Mouse (Mus musculus) ovary, postnatal 14 days (tissue): ENCODE results near the gene E130114P18Rik.

Source experiments
- DNase-seq: peaks from one replicate; pipeline ENCODE4 v3.0.0; 2022; ENCODE audit warnings: low spot score

Gene E130114P18Rik

GRCm38 (mm10) chr4:97693931-97694330 lies 83.9 kb downstream of the E130114P18Rik start:
- DNase-seq = no peak

- DNase-seq = no peak
Measured at GRCm38 (mm10) chr4:97693054-97693453, 84.8 kb downstream of the E130114P18Rik start.

DNA sequence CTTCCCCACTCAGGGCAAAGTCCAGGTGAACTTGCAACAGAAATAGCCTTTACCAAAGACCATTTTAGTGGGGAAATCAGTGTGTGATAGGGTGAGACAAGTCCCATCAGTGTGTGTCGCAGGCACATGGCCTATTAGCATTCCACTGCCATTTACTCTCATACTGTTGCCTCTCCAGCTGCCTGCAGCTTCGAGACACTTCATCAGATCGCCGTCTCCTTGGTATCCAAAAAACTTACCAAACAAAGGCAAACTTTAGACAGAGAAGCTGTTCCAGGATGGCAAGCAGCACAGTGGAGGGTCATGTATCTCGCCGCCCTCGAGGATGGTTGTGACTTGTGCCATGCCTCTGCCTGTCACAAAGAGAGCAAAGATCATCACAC lies 87.5 kb downstream of the E130114P18Rik start:
- no peak for DNase-seq

- no peak for DNase-seq
Measured at GRCm38 (mm10) chr4:97689456-97690383, 88.2 kb downstream of the E130114P18Rik start.

- no peak for DNase-seq
Measured at GRCm38 (mm10) chr4:97686020-97686419, 91.9 kb downstream of the E130114P18Rik start.

GRCm38 (mm10) chr4:97676579-97676937 lies 101.3 kb downstream of the E130114P18Rik start:
- DNase-seq = no peak

DNA sequence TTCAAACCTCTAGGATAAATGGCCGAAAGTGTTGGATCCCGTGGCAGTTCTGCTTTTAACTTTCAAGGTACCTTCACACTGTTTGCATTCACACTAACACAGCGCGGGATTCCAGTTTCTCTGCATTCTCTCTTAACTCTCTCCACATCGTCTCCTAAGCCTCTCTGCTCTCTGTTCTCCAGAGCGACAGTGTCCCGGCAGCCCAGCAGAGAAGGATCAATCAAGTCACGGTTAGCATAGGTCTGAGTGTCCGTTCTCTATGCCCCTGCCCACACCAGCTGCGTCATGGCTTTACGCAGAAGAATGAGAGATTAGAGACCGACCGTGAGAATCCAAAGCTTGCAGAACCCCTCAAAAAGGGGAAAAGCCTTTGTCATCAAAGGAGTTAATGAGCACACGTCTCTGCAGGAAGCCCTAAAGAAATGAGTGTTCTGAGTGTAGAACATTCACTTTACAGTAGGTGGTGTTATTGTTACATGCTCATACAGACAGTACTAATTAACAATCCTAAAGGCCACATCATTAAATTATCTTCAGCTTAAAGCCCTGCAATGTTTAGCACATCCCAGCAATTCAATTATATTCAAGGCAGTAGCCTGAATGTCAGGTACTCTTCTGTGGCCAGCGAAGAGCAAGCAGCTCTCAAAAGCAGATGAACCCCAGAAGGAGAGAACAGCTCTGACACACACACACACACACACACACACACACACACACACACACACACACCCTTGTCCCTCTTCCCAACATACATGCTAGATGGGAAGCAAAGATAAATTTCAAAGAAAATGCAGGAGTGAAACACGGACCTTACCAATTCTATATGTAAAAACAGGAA lies 101.9 kb downstream of the E130114P18Rik start:
- no peak for DNase-seq

GRCm38 (mm10) chr4:97673854-97674510 lies 103.9 kb downstream of the E130114P18Rik start:
- DNase-seq = no peak

DNA sequence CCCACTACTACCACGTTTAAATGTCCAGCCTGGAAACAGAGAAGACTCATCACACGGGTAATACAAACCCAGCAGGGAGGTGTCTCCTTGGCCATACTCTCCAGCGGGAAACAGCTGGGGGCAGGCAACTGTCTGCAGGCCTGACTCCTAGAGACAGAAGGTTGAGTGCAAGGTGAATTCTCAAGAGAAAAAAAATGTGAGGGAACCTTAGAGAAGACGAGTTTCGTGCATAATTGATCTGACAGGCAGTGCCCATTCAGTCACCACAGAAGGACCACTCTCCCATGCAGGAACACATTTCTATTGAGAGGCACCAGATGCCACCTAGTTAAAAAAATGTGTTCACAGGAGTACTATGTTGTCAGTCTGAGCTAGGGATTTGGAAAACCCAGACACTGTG lies 105.4 kb downstream of the E130114P18Rik start:
- DNase-seq = no peak

GRCm38 (mm10) chr4:97671911-97672310 lies 106.0 kb downstream of the E130114P18Rik start:
- DNase-seq = no peak

DNA sequence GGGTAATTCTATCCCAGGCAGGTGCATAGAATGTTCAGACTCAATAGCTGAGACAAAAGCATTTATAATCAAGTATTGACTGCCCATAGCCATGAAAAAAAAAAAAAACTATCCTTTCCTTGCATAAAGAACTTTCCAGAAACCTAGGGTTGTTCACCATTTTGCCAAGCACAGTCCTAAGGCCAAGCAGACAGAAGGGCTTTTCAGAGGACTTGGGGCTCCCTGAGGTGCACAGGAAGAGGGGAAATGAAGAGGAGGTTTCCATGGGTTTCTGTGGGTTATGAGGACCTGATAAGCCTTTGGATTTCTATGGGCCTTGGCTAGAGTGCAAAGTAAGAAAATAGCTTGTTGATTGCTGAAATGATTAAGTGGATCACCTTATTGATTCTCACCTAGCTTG lies 107.5 kb downstream of the E130114P18Rik start:
- DNase-seq = no peak

GRCm38 (mm10) chr4:97669808-97670207 lies 108.1 kb downstream of the E130114P18Rik start:
- no peak for DNase-seq

DNA sequence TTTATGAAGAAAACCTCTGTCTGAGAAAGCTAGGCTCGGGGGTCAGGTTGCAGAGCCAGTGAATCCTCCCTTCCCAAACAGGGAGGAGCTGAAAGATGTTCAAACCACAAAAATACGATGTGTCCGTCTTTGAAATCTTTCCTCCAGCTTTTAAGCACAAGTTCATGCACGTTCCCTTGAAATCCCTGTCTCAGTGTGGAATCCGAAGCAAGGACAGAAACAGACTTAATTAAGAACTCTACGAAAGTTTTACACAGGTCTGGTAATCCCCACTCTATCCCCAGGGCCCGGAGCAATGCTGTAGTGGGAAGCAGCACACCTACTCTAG lies 112.5 kb downstream of the E130114P18Rik start:
- no peak for DNase-seq

DNA sequence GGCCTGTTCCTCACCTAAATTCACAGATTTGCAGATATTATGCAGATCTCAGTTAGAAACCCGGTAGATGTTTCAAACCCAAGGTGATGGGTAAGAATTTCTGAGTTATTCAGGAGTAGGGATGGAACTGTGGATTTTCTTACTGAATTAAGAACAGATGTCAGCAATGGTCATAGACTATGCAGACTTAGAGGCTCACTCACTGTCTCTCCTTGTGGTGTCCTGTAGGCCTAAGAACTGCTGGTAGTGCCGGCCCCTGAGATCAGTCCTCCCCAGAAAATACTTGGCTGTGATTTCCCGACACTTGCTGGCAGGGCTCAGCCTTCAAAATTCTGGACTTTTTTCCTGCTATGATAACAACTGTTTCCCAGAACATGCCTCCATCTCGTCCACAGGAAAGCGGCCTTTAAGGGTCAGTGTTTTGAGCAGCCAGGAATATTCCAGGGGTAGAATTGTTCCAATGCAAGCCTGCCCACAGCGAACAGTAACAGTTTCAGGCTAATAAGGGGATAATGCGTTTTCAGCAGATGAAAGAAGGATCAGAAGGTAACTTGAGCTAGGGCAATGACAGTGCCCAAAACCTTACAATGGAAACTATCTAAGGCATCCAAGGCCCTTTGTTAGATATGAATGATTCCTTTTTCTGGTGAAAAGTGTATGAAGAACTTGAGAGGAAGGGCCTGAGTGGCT lies 113.0 kb downstream of the E130114P18Rik start:
- no peak for DNase-seq

DNA sequence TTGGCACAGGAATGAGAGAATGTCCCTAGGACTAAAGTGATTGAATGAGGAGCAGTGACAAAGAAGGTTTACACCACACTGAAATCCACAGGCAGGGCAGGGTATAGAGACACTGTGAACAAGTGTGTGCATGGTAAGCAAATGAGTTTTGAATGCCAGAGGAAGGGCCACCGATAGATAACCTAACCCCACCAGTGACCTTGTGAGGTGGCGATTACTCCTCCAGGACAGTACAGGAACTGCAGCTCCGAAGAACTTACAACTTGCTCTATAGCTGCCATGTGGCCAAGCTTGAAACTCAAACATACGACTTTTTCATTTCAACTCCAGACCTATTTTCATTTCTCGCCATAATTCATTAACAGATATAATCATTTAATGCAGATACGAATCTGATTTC lies 114.0 kb downstream of the E130114P18Rik start:
- no peak for DNase-seq

- no peak for DNase-seq
Measured at GRCm38 (mm10) chr4:97662841-97663240, 115.0 kb downstream of the E130114P18Rik start.

DNA sequence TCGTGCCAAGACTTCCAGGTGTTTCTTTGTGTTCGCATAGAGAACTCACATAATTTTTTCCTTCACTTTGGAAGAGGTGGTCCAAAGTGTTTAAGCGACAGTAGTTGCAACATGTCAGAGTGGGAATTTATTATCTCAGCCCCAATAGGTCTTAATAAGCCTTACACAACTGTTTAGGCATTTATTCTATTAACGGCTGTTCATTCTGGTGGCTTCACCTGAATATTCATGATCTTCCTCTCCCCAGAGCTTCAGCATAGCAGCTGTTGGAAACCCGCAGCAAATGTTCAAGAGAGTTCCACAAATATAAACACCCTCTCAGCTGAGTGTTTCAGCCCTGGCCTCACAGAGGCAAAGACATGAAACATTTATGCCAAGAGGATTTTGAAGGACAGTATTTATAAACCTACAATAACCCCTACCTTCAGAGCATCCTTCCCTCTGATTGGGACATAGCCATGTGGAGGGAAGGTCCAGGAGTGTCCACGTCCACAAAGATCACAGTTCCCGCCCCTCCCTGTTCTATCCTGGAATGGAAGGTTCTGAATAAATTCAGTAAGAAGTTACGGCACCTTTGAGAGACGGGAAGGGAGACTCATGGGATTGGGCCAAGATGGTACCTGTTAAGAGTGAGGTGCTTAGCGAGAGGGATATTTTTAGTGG lies 116.1 kb downstream of the E130114P18Rik start:
- no peak for DNase-seq

DNA sequence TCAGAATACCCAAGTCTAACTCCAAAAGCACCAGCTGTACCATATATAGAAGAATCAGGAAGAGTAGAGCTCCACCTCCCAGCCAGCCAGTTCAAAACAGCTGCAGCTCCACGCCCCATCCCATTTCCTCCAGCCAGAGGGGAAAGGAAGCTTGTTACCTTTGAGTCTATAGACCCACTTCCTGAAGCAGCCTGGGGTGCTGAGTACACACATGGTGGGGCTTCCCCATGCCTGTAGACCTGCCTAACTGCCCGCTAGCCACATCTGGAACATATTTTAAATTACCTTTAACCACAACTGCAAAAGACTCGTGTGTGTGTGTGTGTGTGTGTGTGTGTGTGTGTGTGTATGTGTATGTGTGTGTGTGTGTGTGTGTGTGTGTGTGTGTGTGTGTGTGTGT lies 120.3 kb downstream of the E130114P18Rik start:
- DNase-seq = no peak

GRCm38 (mm10) chr4:97649626-97650015 lies 128.3 kb downstream of the E130114P18Rik start:
- no peak for DNase-seq

DNA sequence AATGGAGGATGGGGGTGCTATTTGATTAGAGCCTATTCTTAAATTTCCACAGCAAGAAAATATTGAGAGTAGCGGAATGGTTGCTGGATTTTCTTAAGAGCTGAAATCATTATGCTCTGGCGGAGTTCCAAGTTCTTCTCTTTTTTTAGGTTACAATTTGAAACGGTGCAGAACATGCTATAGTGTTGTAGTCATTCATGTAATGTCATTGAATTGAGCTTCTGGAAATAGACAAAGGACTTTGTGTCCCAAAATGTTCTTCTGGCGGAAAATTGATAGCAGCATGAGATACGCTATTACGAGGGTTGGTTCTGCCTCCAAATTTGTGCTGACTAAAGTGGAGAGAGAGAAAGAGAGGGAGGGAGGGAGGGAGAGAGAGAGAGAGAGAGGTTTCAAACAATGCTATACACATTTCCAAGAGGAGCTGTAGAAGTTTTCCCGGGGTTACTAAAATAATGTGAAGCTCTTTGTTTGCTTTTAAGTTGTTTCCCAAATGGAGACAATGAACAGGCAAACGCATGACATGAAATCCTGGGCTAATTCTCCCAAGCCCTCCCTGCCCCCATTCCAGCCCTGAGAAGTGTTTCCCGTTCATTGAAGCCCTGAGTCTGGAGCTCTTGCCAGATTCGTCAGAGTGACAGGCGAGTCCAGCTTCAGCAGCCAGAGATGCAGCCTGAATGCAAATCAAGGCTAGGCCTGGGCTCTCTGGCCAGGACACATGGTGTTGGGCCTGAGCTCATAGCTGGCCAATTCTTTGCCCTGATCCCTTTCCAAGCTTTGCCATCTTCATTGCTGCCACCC lies 128.9 kb downstream of the E130114P18Rik start:
- peak; percentile 4 for DNase-seq

DNA sequence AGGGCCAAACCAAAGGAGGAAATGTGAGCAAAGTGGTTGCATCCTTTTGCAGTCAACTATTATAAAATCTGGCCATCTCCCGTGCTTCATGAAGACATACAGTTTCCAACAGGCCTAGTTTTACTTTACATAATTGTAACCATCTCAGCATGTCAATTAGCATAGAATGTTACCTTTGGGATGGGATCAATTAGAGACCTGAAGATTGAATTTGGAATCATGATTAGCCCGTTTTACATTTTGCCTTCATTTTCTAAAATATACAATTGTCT lies 129.5 kb downstream of the E130114P18Rik start:
- DNase-seq = no peak
